Mouse (Mus musculus) brain, adult 2 months (tissue): ENCODE data around the gene Slc17a3.

Experiments used
- DNase-seq: peaks from one replicate; pipeline ENCODE4 v3.0.0; 2011; ENCODE audit warnings: low read depth, low spot score

Gene Slc17a3

DNA sequence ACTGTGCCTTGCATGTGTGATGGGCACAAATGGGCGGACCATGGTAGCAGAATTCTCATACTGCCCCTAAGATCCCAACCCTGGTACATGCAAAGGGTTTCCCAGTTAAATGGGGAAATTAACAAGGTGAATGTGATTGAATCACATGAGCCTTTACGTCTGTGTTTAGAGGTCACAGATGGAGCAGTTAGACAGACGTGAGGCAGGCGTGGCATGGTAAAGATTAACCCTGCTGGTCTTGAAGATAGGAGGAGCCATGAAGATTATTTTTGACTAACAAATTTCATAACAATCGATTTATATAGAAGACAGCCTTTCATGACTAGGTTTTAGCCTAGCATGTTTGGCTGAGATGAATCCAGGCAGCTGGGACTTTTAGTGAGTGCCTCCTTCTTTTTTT lies 33.9 kb downstream of the Slc17a3 start:
- DNase-seq: no peak

DNA sequence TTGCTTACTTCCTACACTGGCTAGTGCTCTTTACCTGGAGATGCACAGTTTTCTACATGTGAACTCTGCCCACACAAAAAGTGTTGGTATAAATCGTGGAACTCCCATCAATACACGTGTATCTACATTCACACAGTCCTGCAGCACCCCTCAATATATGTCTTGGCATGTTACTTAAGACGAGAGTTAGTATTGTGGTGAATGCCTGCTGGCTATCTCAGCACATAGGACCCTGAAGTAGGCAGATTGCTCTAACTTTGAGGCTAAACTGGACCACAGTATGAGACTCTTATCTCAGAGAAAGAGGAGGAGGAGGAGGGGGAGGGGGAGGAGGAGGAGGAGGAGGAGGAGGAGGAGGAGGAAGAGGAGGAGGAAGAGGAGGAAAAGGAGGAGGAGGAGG lies 39.9 kb downstream of the Slc17a3 start:
- no peak for DNase-seq

DNA sequence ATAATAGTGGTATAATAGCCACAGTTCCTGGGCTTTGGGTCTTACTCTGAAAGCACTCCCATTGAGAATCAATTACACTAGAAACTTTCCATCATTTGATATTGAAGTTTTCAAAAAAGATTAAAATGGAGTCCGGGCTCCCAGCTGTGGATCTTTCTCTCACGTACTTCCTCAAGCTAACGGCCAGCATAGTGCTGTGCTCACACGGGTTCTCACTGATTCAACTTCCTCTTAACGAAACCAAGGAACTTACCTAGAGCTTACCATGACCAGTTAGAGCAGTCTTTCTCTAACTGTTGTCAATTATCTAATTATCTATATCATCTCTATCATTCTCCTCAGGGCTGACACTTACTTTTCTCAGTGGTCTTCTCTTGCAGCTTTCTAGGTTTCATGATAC lies 40.4 kb downstream of the Slc17a3 start:
- no peak for DNase-seq

DNA sequence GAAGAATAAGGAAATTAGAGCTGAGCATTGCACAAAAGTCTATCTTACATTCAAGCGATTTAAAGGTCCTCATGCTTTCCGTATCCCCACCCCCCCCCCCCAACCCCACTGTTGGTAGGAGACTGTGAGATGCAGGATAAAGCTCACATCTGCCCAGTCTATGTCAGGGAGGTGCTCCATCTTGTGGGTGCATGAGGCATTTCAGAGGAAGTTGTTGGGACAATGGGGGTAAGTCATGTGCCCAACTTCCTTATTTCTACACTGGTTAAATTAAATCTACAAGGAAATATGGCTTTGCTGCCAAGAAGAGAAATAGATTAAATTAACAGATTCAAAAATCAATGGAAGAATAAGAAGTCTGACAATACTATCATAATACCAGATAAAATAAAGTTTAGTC lies 46.3 kb downstream of the Slc17a3 start:
- DNase-seq: peak; percentile 41

DNA sequence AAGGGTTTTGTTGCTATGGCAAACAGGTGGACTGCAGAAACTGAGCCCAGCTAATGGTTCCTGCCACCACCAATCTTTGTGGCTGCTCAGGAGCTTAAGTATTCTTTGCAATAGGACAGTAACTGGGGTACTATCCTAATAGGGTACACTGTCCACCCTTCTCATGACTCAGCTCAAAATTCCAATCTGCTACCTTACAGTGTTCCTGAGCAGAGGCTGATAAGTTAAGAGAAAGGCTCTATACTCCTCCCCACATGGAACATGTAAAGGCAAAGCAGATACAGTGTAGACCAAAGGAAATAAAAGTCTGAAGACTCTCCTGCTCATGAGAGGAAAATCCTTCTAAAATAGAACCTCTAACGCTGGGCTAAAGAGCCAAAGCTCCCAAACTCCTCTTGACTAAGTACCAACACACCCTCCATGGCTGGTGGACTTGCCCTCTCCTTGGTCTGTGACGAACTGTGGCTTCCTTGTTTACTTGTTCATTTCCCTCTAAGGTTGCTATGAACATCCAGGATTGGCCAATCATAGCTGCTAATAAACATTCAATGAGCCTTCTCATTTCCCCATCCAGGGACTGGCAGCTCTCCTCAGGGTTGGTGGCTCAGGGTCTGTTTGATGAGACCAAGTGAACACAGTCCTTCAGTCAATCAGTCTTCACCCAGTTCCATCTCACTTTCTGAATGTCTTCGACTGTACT lies 47.9 kb downstream of the Slc17a3 start:
- no peak for DNase-seq

DNA sequence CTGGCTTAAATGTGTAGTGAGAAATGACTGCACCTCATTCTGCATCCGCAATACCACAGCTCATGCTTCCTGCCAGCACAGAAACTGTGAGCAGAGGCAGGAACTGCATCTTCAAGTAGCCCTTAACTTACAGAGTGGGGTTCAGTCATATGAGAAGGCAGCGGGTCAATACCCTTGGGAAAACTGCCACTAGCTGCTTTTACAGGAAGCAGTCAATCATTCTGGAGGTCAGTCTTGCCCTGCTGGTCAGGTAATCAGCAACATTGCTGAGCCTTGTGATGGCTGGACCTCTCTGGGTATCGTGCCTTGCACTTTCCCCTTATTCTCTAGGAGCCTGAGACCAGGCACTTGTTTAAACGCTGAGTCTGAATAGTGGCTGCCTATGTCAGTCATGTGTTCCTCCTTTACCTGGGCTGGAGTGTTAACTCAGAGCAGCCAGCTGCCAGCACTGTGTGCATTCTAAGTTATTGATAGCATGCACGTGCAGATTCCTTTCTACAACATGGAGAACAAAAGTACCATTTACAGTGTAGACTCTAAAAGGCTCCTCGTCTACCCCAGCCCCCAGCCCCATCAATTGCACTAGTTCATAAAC lies 49.9 kb downstream of the Slc17a3 start:
- no peak for DNase-seq

DNA sequence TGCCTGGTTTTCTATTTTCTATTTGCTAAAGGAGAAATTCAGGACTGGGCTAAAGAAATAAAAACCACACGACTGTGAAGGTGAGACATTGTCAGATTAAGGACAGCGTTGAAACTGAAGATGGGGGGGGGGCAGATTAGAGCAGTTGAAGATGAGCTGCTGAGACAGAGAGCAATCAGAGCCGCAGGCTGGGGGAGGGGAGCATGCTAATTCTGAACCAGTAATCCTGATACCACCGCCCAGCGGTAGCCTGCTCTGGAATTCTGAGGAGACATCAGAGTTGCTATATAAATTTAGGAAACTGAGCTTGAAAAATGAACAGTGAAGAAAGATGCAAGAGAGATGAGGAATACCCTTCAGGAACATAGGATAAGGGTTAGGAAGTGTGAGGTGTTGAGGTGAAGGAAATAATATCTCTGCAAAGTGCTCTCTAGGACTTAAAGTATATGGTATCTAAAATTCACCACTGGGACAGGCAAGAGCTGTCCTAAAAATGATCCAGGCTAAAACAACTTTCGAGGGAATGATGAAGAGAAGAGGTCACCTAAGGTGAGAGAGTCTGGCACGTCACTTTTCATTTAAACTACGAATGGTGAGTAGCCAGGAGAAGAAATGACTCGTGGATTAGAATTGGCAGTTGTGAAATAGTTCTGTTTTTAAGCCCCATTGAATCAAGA lies 53.5 kb downstream of the Slc17a3 start:
- DNase-seq: no peak

DNA sequence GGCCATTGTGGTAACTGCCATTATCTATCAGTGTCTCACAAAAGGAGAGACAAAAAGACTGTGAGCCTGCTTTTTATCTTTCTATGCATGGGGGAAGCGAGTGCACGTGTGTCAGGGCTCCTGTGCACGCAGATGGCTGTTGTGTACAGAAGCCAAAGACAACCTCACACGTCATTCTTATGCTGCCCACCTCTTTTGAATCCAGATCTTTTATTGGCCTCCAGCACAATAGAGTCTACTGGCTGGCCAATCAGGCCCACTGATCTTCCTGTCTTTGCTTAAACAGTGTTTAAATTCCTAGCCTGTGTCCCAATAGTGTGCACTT lies 54.0 kb downstream of the Slc17a3 start:
- no peak for DNase-seq

DNA sequence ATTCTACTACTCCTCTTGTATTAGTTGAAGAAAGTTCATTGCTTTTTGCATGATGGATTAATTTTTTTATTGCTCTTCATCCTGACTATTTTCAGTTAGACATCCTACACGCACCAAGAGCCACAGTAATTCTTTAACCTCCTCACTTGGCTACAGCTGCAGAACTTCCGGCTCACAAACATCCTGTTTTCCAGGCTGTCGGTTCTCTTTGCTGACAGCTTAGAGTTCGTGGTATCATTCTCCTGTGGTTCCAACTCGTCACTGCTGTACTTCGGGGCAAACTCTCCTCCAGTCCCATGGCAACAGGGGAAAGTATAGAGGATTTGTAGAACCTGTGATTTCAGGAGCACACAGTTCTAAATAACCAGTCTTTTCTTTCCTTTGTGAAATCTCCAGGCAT lies 59.0 kb downstream of the Slc17a3 start:
- no peak for DNase-seq

DNA sequence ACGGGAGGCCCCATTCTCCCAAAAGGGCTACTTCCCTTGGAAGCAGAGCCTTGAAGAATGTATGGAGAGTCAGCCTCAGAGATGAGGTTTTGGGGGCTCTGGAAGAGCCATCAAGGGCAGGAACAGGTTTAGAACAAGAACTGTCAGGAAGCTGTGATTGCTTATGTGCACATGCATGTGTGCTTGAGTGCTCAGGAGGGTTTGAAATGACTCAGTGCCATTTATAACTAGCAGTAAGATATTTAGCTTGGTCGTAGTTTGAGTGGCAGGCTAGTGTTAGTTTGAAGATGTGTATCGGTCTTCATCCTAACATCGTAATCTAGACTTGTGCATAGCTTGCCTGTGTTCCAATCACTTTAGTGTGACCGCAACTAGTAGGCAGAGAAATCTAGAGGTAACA lies 67.7 kb downstream of the Slc17a3 start:
- no peak for DNase-seq

DNA sequence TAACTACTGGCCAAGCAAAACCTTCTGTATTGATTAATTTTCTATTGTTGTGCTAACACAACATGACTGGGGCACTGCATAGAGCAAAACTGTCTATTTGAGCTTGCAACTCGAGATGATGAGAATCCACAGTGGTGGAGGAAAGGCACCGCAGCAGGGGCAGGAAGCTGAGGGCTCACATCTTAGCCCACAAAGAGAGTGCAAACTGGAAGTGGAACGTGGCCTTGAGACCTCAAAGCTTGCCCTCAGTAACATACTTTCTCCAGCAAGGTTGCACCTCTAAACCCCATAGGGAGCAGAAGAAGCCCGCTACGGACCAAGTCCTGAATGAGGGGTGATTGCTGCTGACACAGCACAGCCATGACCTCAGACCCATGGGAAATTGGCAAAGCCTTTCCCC lies 70.9 kb downstream of the Slc17a3 start:
- no peak for DNase-seq
